Mouse (Mus musculus) forebrain, embryonic 12.5 days (tissue): ENCODE measurements around the gene Wwc1. TPM values are rescaled to one million over a fixed set of nuclear protein-coding genes. Genes with fewer than 3 reads are reported as not detected.
A peak's percentile ranks its signal among the peaks of the same experiment; 100 is the strongest.

Source experiments
- ATAC-seq: fragments of 200-750 bp; cut with Nextera tagmentation; 2 replicates; pipeline ENCODE4 v1.8.0; 2017; ENCODE audit warnings: moderate TSS enrichment; ENCODE audit not compliant: low FRiP score
- H3K27ac ChIP-seq: fragments of 300-500 bp; sonication (generic); 2 replicates; pipeline ENCODE4 v1.5.1; 2016; ENCODE audit warnings: mild to moderate bottlenecking
- H3K27me3 ChIP-seq: fragments of 300-500 bp; sonication (generic); 2 replicates; pipeline ENCODE4 v1.6.1; 2016; ENCODE audit warnings: mild to moderate bottlenecking
- H3K36me3 ChIP-seq: fragments of 300-500 bp; sonication (generic); replicated peaks from 2 replicates; pipeline ENCODE4 v1.6.1; 2016; ENCODE audit warnings: mild to moderate bottlenecking
- H3K4me1 ChIP-seq: fragments of 300-500 bp; sonication (generic); 2 replicates; pipeline ENCODE4 v1.6.1; 2016
- H3K4me2 ChIP-seq: fragments of 300-500 bp; sonication (generic); 2 replicates; pipeline ENCODE4 v1.6.1; 2016; ENCODE audit warnings: mild to moderate bottlenecking, moderate library complexity
- H3K4me3 ChIP-seq: fragments of 300-500 bp; sonication (generic); replicated peaks from 2 replicates; pipeline ENCODE4 v1.5.1; 2016; ENCODE audit warnings: mild to moderate bottlenecking
- H3K9ac ChIP-seq: fragments of 300-500 bp; sonication (generic); 2 replicates; pipeline ENCODE4 v1.6.1; 2016; ENCODE audit warnings: mild to moderate bottlenecking
- H3K9me3 ChIP-seq: fragments of 300-500 bp; sonication (generic); 2 replicates; pipeline ENCODE4 v1.6.1; 2016
- WGBS: fragments of 180-500 bp; shearing (Covaris S2); methylation state at CpG from one replicate; pipeline ENCODE4 v1.1.7; 2016; 5-methylcytosine and 5-hydroxymethylcytosine counted together
- polyA plus RNA-seq: library from polyadenylated mRNA; unstranded; fragments of >200 nt; fragmentation: Nextera tagmentation; extraction: Ambion mirVana; gene quantifications from 2 replicates; pipeline ENCODE4 v1.2.1, GENCODE M21; 2016

Wwc1 gene
- polyA plus RNA-seq = 6.7 and 10.3 TPM in 2 replicates

DNA sequence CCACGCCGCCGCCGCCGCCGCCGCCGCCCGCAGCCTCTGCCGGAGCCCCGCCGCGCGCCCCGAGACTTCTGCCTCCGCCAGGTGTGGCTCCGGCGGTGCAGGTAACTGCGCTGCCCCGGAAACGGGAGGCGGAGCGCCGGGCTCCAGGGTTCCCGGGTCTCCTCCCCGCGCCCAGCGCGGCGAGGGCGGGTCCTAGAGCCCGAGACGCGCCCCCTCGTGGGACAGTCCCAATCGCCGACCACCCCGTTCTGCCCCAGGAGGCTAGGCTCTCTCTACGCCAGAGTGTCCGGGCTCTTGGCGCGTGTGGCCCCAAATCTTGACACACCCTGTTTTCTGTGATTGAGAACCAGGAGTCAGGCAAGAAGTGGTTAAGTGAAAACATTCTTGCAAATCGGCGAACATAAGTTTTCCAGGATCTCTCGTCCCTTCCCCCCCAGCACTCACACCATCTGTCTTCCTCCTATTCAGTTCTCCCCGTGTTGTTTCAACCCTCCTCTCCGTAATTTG lies at the start of gene Wwc1:
Gene Wwc1 (minus strand): TSS at position 117 of the 507 bp plus-strand sequence.
- Histone ChIP-seq H3K36me3 (no peaks in the 10 kb centered on the region), H3K4me1 (peaks cover 38% of the 10 kb centered on the region), H3K4me3 (peak within 1 kb of the TSS; percentile 86), H3K9ac (peak within 1 kb of the TSS; percentile 91), H3K27ac (peak within 1 kb of the TSS; percentile 68), H3K4me2 (peak within 1 kb of the TSS; percentile 91), H3K9me3 (no peaks in the 10 kb centered on the region), H3K27me3 (peaks cover 35% of the 10 kb centered on the region)
- 0% methylated on average over 33 of the region's 47 CpGs for WGBS
- peak; percentile 84 for ATAC-seq

DNA sequence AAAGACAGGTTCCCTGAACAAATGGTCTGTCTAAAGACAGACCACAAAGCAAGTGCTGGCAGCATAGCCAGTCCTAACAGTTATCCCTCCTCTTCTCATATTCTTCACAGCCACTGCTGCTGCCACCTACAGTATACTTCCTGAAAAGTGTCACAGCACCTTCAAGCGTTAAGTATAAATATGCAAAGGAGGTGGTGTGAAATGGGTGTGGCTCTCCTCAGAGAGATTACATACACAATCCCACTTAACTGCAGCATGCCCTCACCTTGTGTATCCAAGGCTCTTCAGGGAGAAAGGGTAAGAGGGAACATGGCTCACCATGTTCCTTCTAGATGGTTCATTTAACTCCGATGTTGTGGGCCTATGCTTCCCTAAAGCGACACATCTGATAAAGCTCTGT lies 39.7 kb upstream of the Wwc1 start:
- 75% methylated on average over 3 of the region's 3 CpGs for WGBS

DNA sequence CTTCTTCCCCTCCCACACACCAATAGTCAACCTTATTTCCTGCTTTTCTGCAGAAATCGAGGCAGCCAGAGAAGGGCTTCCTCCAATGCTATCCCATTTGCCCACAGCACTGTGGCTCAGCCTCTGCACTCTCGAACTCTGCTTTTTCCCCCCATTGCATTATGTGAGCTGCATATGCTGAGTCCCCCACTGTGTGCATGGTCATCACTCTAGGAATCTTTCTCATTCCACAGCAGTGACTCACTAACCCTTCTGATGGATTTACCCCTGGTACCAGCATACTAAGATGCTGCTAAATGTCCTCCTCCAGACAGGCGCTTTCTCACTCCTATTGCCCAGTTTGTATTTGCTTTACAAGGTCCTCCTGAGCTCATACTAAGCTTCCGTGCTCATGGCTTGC lies 32.9 kb upstream of the Wwc1 start:
- Histone ChIP-seq H3K9ac (no peak overlapping the region), H3K9me3 (no peaks in the 10 kb centered on the region), H3K4me1 (peaks cover 9% of the 10 kb centered on the region; the same call in 1 of the 2 replicates), H3K36me3 (peaks cover 3% of the 10 kb centered on the region; the same call in 1 of the 2 replicates), H3K4me2 (no peak overlapping the region), H3K27ac (no peak overlapping the region), H3K27me3 (no peaks in the 10 kb centered on the region), H3K4me3 (no peak overlapping the region)
- no peak for ATAC-seq
- WGBS = 80% methylated on average over 4 of the region's 4 CpGs

More for the DNA sequence above, 39.7 kb upstream of the Wwc1 start:
- Histone ChIP-seq H3K4me1 (no peaks in the 10 kb centered on the region), H3K27ac (no peak overlapping the region), H3K27me3 (no peaks in the 10 kb centered on the region), H3K9ac (no peak overlapping the region), H3K9me3 (no peaks in the 10 kb centered on the region), H3K36me3 (peaks cover 19% of the 10 kb centered on the region), H3K4me2 (no peak overlapping the region), H3K4me3 (no peak overlapping the region)
- no peak for ATAC-seq

GRCm38 (mm10) chr11:36009281-36010208 lies 29.2 kb upstream of the Wwc1 start:
- WGBS = 59% methylated on average over 11 of the region's 11 CpGs
- H3K4me3 ChIP-seq = no peak overlapping the region
- H3K9ac ChIP-seq = no peak overlapping the region
- H3K4me1 ChIP-seq = peaks cover 9% of the 10 kb centered on the region; the same call in 1 of the 2 replicates
- peak; percentile 74 for ATAC-seq
- no peak overlapping the region for H3K4me2 ChIP-seq
- H3K9me3 ChIP-seq = no peaks in the 10 kb centered on the region
- peaks cover 6% of the 10 kb centered on the region; the same call in 1 of the 2 replicates for H3K36me3 ChIP-seq
- H3K27me3 ChIP-seq = peaks cover 5% of the 10 kb centered on the region; the same call in 1 of the 2 replicates
- H3K27ac ChIP-seq = no peak overlapping the region

- WGBS = 53% methylated on average over 4 of the region's 4 CpGs
- ATAC-seq = no peak
- no peak overlapping the region for H3K27ac ChIP-seq
- H3K27me3 ChIP-seq = peaks cover 30% of the 10 kb centered on the region
- H3K4me2 ChIP-seq = no peak overlapping the region
- H3K36me3 ChIP-seq = peaks cover under 1% of the 10 kb centered on the region; the same call in 1 of the 2 replicates
- H3K4me1 ChIP-seq = peaks cover 24% of the 10 kb centered on the region
- no peak overlapping the region for H3K9ac ChIP-seq
- H3K9me3 ChIP-seq = no peaks in the 10 kb centered on the region
- no peak overlapping the region for H3K4me3 ChIP-seq
Measured at GRCm38 (mm10) chr11:36002900-36003299, 22.6 kb upstream of the Wwc1 start.

DNA sequence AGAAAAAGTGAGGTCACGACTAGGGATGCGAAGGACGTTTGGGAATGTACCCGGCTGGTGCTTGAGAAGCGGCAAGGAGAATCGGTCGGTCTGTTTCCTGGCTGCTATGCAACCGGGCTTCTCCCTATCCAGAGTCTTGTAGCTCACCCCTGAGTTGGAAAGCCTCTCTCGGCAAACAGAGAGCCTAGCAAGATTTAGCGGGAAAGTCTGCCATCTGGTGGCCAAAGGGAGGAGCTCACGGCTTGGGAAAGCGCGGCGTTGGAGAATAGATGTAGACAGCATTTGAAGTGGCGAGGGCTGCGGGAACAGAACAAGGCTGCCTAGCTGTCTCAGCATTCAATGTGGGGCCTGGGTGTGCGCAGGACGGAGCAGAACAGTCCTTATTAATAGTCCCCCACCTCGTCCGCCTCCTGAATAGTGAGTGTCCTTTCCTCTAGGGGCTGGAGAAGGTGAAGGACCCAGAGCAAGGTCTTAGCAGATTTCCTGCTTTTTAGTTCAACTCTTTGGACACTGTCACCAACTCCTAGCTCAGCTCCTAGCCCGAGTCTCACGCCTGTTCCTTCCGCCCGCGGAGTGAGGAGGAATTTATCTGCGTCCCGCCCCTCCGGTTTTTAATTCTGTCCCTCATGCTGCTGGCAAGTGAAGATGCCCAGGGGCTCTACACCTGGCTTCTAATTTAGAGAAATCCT lies 21.1 kb upstream of the Wwc1 start:
- Histone ChIP-seq H3K36me3 (no peaks in the 10 kb centered on the region), H3K4me3 (peak overlapping the region; percentile 19; the same call in 1 of the 2 replicates)
- ATAC-seq = peak; percentile 81

GRCm38 (mm10) chr11:36000585-36001281 lies 20.4 kb upstream of the Wwc1 start:
- ATAC-seq = peak; percentile 39; the same call in 1 of the 2 replicates
- Histone ChIP-seq H3K4me3 (peak overlapping the region; percentile 19; the same call in 1 of the 2 replicates), H3K9me3 (0 out of 2 replicates have a peak, but pooled peaks cover 3% of the 10 kb centered on the region), H3K4me1 (peaks cover 24% of the 10 kb centered on the region), H3K27ac (no peak overlapping the region), H3K36me3 (no peaks in the 10 kb centered on the region), H3K27me3 (peaks cover 30% of the 10 kb centered on the region), H3K4me2 (peak overlapping the region; percentile 51), H3K9ac (no peak overlapping the region)
- WGBS = 2% methylated on average over 10 of the region's 10 CpGs

More for the DNA sequence above, 21.1 kb upstream of the Wwc1 start:
- WGBS = 6% methylated on average over 28 of the region's 28 CpGs
- Histone ChIP-seq H3K27me3 (peaks cover 30% of the 10 kb centered on the region), H3K27ac (peak overlapping the region; percentile 19; the same call in 1 of the 2 replicates), H3K9ac (no peak overlapping the region), H3K4me1 (peaks cover 24% of the 10 kb centered on the region), H3K9me3 (no peaks in the 10 kb centered on the region), H3K4me2 (peak overlapping the region; percentile 51)

DNA sequence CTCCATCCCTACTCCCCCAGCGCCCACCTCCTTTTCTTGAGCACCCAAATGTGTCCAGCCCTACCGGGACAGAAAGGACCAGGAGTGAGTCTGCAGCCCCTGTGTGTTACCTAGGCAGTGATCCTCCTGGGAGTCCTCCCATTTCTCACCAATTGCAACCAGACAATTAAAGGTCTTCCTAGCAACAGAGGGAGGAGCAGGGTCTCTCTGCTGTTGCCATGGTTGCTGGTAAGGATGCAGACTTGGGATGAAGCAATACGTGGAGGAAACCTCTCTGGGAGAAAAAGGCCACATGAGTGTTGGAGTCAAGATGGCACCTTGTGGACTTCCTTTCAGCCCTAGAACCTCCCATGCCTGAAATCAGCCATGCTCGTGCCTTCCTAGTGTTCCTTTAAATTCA lies 19.7 kb upstream of the Wwc1 start:
- H3K9ac ChIP-seq = no peak overlapping the region
- H3K9me3 ChIP-seq = 0 out of 2 replicates have a peak, but pooled peaks cover 8% of the 10 kb centered on the region
- no peaks in the 10 kb centered on the region for H3K36me3 ChIP-seq
- no peak overlapping the region for H3K4me2 ChIP-seq
- H3K4me3 ChIP-seq = no peak overlapping the region
- H3K4me1 ChIP-seq = peaks cover 24% of the 10 kb centered on the region
- peak; percentile 48; the same call in 1 of the 2 replicates for ATAC-seq
- WGBS = 7% methylated on average over 4 of the region's 4 CpGs
- peaks cover 30% of the 10 kb centered on the region for H3K27me3 ChIP-seq
- no peak overlapping the region for H3K27ac ChIP-seq

GRCm38 (mm10) chr11:35998048-35998447 lies 17.7 kb upstream of the Wwc1 start:
- H3K27me3 ChIP-seq = peaks cover 20% of the 10 kb centered on the region
- H3K4me3 ChIP-seq = no peak overlapping the region
- no peak overlapping the region for H3K4me2 ChIP-seq
- H3K9me3 ChIP-seq = 0 out of 2 replicates have a peak, but pooled peaks cover 8% of the 10 kb centered on the region
- no peak overlapping the region for H3K9ac ChIP-seq
- 87% methylated on average over 12 of the region's 12 CpGs for WGBS
- no peaks in the 10 kb centered on the region for H3K36me3 ChIP-seq
- no peak for ATAC-seq
- H3K4me1 ChIP-seq = peaks cover 24% of the 10 kb centered on the region
- H3K27ac ChIP-seq = no peak overlapping the region

- H3K27ac ChIP-seq = no peak overlapping the region
- no peaks in the 10 kb centered on the region for H3K36me3 ChIP-seq
- H3K4me3 ChIP-seq = no peak overlapping the region
- H3K4me1 ChIP-seq = peaks cover 9% of the 10 kb centered on the region
- H3K9ac ChIP-seq = no peak overlapping the region
- H3K27me3 ChIP-seq = peaks cover 9% of the 10 kb centered on the region; the same call in 1 of the 2 replicates
- no peak for ATAC-seq
- no peak overlapping the region for H3K4me2 ChIP-seq
- 0 out of 2 replicates have a peak, but pooled peaks cover 8% of the 10 kb centered on the region for H3K9me3 ChIP-seq
Measured at GRCm38 (mm10) chr11:35995310-35995709, 15.0 kb upstream of the Wwc1 start.

DNA sequence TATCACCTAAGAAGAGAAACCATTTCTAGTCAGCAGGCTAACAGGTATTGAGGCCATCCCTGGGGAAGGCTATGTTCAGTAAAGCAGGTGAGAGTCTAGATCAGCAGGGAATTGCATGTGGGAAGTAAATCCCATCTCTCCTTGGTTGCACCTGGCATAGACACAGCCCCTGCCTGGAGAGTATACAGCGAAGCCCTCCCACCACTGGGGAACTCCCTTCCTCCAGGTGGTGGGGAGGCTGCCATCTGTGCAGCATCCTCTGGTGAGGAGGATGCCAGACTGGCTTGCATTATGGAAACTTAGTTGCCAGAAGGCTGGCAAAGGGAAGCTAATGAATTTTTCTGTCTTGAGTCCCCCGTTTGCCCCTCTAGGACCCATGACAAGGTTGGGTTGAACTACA lies 11.5 kb upstream of the Wwc1 start:
- ATAC-seq = no peak

More for the DNA sequence above, 11.5 kb upstream of the Wwc1 start:
- Histone ChIP-seq H3K9me3 (0 out of 2 replicates have a peak, but pooled peaks cover 8% of the 10 kb centered on the region), H3K4me1 (no peaks in the 10 kb centered on the region), H3K36me3 (no peaks in the 10 kb centered on the region), H3K4me3 (no peak overlapping the region), H3K9ac (no peak overlapping the region), H3K4me2 (no peak overlapping the region), H3K27ac (no peak overlapping the region), H3K27me3 (no peaks in the 10 kb centered on the region)
- 80% methylated on average over 2 of the region's 2 CpGs for WGBS
